In genomic region chr16:41131053-41131452, GRCm38 (mm10) we compare ENCODE assay signal across 12 mouse cellular contexts.
DNase-seq lines count a peak whose midpoint lies in the region; ATAC-seq and TF ChIP-seq lines count a peak whose summit lies in the region.
"Had no signal": no experiment of that assay in that cellular context is flagged by ENCODE, and none has a peak within 500 bp of the region (broad histone marks: within the 10 kb centered on the region; RNA-seq: fewer than 3 reads in every experiment).

No protein-coding gene starts in this region.

- H3K4me3 ChIP-seq in midbrain, postnatal 0 days (ENCODE audit: low read depth, low read length) = no peak overlapping the region
- no peak overlapping the region for H3K4me3 ChIP-seq in midbrain, embryonic 16.5 days (ENCODE audit: low read depth, low read length)
- no peak overlapping the region for H3K4me3 ChIP-seq in neural tube, embryonic 15.5 days (replicated peaks)
- H3K4me3 ChIP-seq: heart, embryonic 13.5 days; liver, embryonic 13.5 days had no signal

- no peaks in the 10 kb centered on the region for H3K36me3 ChIP-seq in midbrain, postnatal 0 days (ENCODE audit: insufficient read depth, low read length)
- H3K36me3 ChIP-seq in midbrain, embryonic 16.5 days (ENCODE audit: control insufficient read depth, insufficient read depth, low read length) = no peaks in the 10 kb centered on the region
- H3K36me3 ChIP-seq in neural tube, embryonic 15.5 days = no peaks in the 10 kb centered on the region
- H3K36me3 ChIP-seq: heart, embryonic 13.5 days; liver, embryonic 13.5 days had no signal

- H3K9me3 ChIP-seq in midbrain, postnatal 0 days (ENCODE audit: low read length) = no peaks in the 10 kb centered on the region
- no peaks in the 10 kb centered on the region for H3K9me3 ChIP-seq in midbrain, embryonic 16.5 days (replicated peaks; ENCODE audit: control insufficient read depth, low read length, poor library complexity, severe bottlenecking)
- no peaks in the 10 kb centered on the region for H3K9me3 ChIP-seq in neural tube, embryonic 15.5 days (replicated peaks)
- H3K9me3 ChIP-seq: heart, embryonic 13.5 days; liver, embryonic 13.5 days had no signal

- peak; percentile 76 for TF ChIP-seq CTCF in midbrain, postnatal 0 days (IDR thresholded peaks at IDR 0.05)

- H3K27me3 ChIP-seq in midbrain, postnatal 0 days (ENCODE audit: insufficient read depth, low read length) = no peaks in the 10 kb centered on the region
- H3K27me3 ChIP-seq in midbrain, embryonic 16.5 days (ENCODE audit: control insufficient read depth, insufficient read depth, low read depth, low read length) = no peaks in the 10 kb centered on the region
- H3K27me3 ChIP-seq in neural tube, embryonic 15.5 days (replicated peaks) = no peaks in the 10 kb centered on the region
- H3K27me3 ChIP-seq: heart, embryonic 13.5 days; liver, embryonic 13.5 days had no signal

- no peak overlapping the region for H3K9ac ChIP-seq in midbrain, postnatal 0 days (replicated peaks; ENCODE audit: low read length, poor library complexity, severe bottlenecking)
- H3K9ac ChIP-seq in midbrain, embryonic 16.5 days (ENCODE audit: low read depth, low read length) = no peak overlapping the region
- no peak overlapping the region for H3K9ac ChIP-seq in neural tube, embryonic 15.5 days (replicated peaks)
- H3K9ac ChIP-seq: heart, embryonic 13.5 days; liver, embryonic 13.5 days had no signal

- no peak overlapping the region for H3K4me2 ChIP-seq in midbrain, postnatal 0 days (ENCODE audit: low read depth, low read length, poor library complexity, severe bottlenecking)
- no peak overlapping the region for H3K4me2 ChIP-seq in midbrain, embryonic 16.5 days (ENCODE audit: low read length)
- no peak overlapping the region for H3K4me2 ChIP-seq in neural tube, embryonic 15.5 days
- H3K4me2 ChIP-seq: heart, embryonic 13.5 days; liver, embryonic 13.5 days had no signal

- no peaks in the 10 kb centered on the region for H3K4me1 ChIP-seq in midbrain, postnatal 0 days (ENCODE audit: insufficient read depth, low read length)
- H3K4me1 ChIP-seq in midbrain, embryonic 16.5 days (ENCODE audit: control insufficient read depth, insufficient read depth, low read length) = no peaks in the 10 kb centered on the region
- H3K4me1 ChIP-seq in neural tube, embryonic 15.5 days = 0 out of 2 replicates have a peak, but pooled peaks cover 6% of the 10 kb centered on the region
- H3K4me1 ChIP-seq: heart, embryonic 13.5 days; liver, embryonic 13.5 days had no signal

- 46% methylated on average over 4 of the region's 4 CpGs for whole genome bisulfite sequencing in midbrain, postnatal 0 days
- 55% methylated on average over 4 of the region's 4 CpGs for WGBS in midbrain, embryonic 16.5 days
- 59% methylated on average over 4 of the region's 4 CpGs for WGBS in neural tube, embryonic 15.5 days

- DNase-seq in frontal cortex, adult 2 months (ENCODE audit: extremely low spot score in 1 of 2, low spot score in 1 of 2) = peak; percentile 14 to 71
- no peak for DNase-seq in frontal cortex, postnatal 25 days (ENCODE audit: low spot score in 2 of 2)
- DNase-seq in midbrain, postnatal 0 days (ENCODE audit: low spot score) = peak; percentile 61
- peak; percentile 21 to 66 for DNase-seq in frontal cortex, postnatal 36 days (ENCODE audit: low spot score in 2 of 2)
- peak; percentile 38 for DNase-seq in telencephalon, adult 2 months (ENCODE audit: low read depth, low spot score)
- no peak for DNase-seq in yolk sac, embryonic 10.5 days (ENCODE audit: low spot score)
- DNase-seq: adrenal gland, adult 2 months; kidney, adult 8-10 months; liver, embryonic 13.5 days had no signal

- no peak overlapping the region for H3K27ac ChIP-seq in midbrain, postnatal 0 days (ENCODE audit: low read depth, low read length)
- H3K27ac ChIP-seq in midbrain, embryonic 16.5 days (ENCODE audit: low read length) = no peak overlapping the region
- no peak overlapping the region for H3K27ac ChIP-seq in neural tube, embryonic 15.5 days (replicated peaks)
- H3K27ac ChIP-seq: heart, embryonic 13.5 days; liver, embryonic 13.5 days had no signal

- no peak for ATAC-seq in midbrain, postnatal 0 days (ENCODE audit: low FRiP score)
- no peak for ATAC-seq in midbrain, embryonic 16.5 days
- no peak for ATAC-seq in neural tube, embryonic 15.5 days (ENCODE audit: low FRiP score)

Comparison
In these comparisons a context has a peak if more than half of its experiments do, and no peak if none do; other contexts are left out.
1. DNase-seq: peak in frontal cortex, adult 2 months (2 of 2), midbrain, postnatal 0 days (single experiment), frontal cortex, postnatal 36 days (2 of 2) and telencephalon, adult 2 months (single experiment); none in frontal cortex, postnatal 25 days (0 of 2) and yolk sac, embryonic 10.5 days (single experiment).